Mouse (Mus musculus): Measurements from ENCODE around the gene Hoxa13. TPM values are rescaled to one million over a fixed set of nuclear protein-coding genes. Genes with fewer than 3 reads are reported as not detected.

The Hoxa13 gene
- total RNA-seq, 2 experiments from 2014 or later = not detected

- no peak for DNase-seq (ENCODE audit: low spot score)
- intact Hi-C loops (cut with DNase I) = loop anchor here (10.0 kb wide), 1 partner anchor 844 kb away; no protein-coding TSS in a partner anchor
Observed at GRCm38 (mm10) chr6:52228475-52229465, 31.9 kb downstream of the Hoxa13 start.

DNA sequence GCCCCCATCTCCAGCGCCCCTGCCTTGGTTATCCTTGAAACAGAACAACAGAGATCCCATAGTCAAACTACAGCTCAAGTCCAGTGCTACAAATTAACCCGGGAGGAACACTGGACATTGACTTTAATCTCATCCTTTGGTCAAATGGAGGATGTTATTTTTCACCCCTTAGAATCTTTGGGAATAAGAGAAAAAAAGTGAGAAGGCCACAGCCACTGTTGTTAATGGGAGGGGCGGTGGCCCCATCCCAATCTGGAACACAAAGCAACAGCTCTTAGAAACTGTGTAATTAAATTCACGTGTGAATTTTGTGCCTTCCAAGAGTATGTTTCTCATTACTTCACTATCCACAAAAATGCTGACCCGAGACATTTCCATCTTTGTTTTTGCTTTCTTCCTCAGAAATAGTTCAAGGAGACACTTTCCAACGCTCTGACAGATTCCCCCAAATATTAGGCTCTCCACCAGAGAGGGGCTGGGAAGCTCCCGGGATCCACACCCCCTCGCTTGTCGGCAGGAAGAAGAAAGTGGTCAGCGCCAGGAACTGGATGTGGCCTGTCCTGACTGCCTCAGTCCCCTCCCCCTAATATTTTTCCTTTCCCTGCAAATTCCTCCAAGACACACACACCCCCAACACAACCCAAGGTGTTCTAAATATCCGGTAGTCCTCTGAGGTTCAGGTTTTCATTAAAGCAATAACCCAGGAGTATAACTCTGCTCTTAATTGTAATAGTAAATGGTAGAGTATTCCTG lies 33.0 kb downstream of the Hoxa13 start:
- intact Hi-C loops (cut with DNase I) = loop anchor here (10.0 kb wide), 1 partner anchor 843 kb away; no protein-coding TSS in a partner anchor

DNA sequence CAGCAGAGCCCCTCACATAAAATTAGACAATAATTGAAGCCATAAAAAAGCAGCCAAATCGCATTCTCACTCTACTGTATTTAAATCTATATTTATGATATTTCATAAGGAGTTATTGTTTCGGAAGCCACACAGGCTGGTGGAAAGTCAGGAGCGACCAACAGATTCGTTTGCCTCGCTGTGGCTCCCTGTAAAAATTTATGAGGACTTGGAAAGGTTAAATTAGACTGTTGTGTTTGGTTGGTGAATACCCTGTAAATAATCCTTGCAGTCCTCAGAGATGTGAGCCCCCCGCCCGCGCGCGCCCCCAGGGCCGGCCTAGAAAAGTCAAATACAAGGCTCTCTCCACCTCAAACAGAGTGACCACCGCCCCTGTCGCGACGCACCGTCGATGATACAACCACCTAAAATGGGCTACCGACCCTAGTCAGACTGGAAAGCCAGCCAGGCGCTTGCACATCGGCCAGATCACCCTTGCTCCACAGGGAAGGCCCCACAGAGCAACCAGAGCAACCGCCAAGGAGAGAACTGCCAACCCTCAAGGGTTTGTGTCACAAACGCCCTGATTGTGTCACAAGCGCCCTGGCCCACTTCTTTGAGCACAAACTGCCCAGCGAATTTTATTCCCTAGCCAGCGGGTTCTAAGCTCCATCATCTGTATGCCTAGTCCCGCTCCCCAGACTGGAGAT lies 34.0 kb downstream of the Hoxa13 start:
- no peak for DNase-seq (ENCODE audit: low spot score)
- intact Hi-C loops (cut with DNase I) = loop anchor here (10.0 kb wide), 1 partner anchor 842 kb away; no protein-coding TSS in a partner anchor

More for the DNA sequence above, 33.0 kb downstream of the Hoxa13 start:
- DNase-seq (ENCODE audit: low spot score) = no peak

DNA sequence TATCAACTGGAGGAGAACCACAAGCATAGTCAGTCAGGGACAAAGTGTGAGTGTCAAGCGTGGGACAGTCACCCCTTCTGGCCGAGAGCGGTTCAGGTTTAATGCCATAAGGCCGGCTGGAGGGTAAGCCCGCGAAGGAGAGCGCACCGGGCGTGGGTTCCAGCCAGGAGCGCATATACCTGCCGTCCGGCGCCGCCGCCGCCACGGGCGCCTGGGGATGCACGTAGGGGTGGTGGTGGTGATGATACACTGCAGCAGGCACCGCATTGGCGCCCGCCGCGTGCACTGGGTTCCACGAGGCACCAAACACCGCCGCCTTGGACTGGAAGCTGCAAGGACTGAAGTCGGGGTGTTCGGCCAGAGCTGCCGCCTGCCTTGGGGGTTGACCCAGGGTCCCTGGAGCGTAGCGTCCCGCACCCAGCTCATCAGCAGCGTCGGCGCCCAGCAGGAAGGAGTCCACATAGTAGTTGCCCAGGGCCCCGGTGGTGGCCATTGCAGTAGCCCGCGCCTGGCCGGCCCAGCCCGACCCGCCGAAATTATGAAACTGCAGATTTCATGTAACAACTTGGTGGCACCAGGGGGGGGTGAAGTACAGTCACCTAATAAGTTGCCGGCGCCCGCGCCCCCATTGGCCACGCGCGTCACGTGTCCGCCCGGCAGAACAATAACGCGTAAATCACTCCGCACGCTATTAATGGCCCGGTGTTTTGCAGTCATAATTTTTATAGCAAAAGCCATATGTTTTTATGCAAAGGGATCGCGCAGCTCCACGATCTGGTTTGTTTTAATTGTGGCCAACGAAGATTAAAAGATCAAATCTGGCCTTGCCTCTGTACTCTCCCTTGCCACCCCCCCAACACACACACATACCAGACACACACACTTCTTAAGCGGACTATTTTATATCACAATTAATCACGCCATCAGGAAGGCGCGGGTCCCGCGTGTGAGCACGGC lies 34.8 kb downstream of the Hoxa13 start:
- DNase-seq (ENCODE audit: low spot score) = no peak
- intact Hi-C loops (cut with DNase I) = loop anchor here (10.0 kb wide), 1 partner anchor 841 kb away; no protein-coding TSS in a partner anchor

DNA sequence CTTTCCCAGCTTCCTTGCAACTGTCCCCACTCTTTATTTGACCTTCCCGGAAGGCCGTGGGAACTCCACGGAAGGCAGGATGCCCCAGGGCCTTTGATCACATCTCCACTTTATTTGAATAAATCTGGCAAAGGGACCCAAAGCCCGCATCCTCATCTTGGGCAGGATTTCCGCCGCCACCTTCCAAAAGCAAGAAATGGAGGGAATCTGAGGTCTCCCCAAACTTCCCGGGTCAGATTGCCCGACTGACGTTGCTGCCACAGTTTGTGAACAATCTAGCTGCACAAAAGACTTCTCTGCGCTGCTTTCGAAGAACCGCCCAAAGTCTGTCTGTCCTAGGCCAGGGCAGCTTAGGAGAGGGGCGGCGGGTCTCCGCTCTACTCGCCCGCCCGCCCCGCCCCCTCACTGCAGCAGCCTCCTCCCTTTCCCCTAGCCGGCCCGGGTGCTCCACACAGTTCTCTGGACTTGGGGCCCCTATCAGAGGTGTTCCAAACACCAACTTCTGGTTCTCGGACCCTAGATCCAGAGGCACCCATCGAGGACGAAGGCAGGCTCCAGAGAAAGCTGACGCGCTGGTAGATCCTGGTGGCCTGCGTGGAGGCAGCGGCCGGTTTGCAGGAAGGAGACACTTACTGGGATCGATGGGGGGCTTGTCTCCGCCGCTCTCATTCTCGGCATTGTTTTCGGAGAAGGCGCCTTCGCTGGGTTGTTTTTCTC lies 35.6 kb downstream of the Hoxa13 start:
- intact Hi-C loops (cut with DNase I) = loop anchor here (10.0 kb wide), 1 partner anchor 840 kb away; no protein-coding TSS in a partner anchor

DNA sequence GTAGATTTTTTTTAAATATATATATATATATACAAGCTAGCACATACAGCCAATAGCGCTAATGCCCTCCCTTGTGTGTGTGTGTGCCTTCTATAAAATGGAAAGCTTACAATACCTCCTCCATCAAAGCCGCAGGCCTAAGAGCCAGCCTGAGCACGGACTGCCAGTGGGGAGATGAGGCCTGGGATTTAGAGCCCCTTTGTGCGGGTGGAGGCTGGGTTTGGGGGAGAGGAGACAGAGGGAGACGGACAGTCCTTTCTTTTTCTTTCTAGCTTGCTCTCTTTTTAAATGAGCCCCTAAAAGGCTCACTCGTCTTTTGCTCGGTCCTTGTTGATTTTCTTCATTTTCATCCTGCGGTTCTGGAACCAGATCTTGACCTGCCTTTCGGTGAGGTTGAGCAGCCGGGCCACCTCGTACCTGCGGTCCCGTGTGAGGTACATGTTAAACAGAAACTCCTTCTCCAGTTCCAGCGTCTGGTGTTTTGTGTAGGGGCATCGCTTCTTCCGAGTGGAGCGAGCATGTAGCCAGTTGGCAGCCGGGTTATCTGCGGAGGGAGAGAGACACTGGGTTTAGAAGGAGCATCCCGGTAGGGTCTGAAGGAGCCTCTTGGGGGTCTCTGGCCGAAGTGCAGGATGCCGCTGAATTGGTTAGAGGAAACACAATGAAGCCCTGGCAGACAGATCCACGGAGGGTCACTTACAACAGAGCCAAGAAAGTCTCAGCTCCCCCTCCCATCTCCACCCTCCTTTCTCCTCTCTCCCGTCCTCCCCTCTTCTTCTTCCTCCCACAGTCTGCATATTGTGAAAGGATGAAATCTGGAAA lies 36.5 kb downstream of the Hoxa13 start:
- no peak for DNase-seq (ENCODE audit: low spot score)
- intact Hi-C loops (cut with DNase I) = loop anchor here (10.0 kb wide), 1 partner anchor 839 kb away; no protein-coding TSS in a partner anchor

More for the DNA sequence above, 35.6 kb downstream of the Hoxa13 start:
- no peak for DNase-seq (ENCODE audit: low spot score)

GRCm38 (mm10) chr6:52222729-52223128 lies 38.0 kb downstream of the Hoxa13 start:
- no peak for DNase-seq (ENCODE audit: low spot score)
- intact Hi-C loops (cut with DNase I) = loop anchor here (10.0 kb wide), 1 partner anchor 838 kb away; no protein-coding TSS in a partner anchor

DNA sequence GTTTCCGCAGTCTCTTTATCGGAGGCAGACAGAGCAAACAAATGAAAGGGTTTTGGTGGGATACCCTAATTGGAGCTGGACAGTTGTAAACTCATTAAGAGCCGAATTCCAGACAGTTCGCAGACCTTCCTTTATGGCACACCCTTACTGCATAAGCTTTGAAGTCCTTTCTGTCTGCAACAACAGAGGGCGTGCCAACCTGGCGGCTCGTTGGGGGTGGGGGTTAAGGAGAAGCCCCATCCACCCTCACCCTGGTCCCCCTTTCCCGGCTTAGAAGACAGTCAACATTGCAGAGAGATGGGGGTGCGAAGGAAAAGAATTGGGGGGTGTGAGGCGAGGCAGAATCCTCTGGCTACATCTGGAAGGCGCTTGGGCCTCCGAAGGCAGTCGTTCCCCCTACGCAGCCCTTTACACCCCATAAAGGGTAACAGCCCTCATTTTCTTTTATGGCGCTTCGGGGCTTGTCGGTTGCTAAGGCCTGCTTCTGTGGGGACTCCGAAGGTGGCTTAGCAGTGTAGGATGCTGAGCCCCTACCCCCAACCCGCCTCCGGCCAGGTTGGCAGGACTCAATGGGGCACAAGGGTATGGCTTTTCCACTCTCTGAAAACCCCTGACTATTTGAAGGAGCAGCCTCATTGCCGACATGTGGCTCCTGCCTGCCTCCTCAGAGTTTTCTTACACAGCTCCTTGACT lies 38.5 kb downstream of the Hoxa13 start:
- intact Hi-C loops (cut with DNase I) = loop anchor here (1.0 to 10.0 kb wide), 3 partner anchors 351 to 837 kb away; no protein-coding TSS in a partner anchor
- DNase-seq (ENCODE audit: low spot score) = no peak

DNA sequence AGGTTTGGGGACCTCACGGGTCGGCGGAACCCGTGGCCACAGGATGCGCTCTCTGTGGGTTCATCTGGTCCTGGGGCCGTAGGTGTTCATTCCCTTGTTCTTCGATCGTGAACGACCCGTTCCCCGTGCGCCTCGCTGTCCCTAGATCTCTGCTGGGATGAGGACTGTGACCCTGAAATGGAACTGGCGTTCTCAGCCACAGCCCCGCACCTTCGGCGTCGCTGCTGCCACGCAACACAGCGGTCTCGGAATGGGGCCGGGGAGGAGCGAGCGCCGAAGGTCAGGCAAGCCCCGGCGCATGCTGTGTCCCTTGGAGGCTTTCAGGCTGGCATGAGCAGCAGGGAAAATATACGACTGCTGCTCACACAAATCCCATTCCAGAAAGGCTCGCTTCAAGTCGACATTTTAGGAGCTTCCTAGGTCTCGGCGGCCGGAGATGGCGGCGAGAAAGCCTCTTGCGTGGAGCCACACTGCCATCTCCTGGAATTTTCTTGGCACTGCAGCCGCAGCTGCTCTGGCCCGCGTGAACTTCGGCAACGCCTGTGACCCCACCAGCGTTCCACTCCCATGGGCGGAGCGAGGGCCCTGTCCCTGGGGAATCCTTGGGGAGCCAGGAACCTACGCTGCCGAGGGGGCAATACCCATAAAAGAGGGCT lies 39.2 kb downstream of the Hoxa13 start, which contains the start of gene Hoxa7:
Gene Hoxa7 (minus strand): TSS at position 518 of the 656 bp plus-strand sequence.
- intact Hi-C loops (cut with DNase I) = loop anchor here (1.0 to 10.0 kb wide), 3 partner anchors 351 to 837 kb away; no protein-coding TSS in a partner anchor
- peak; percentile 62 for DNase-seq (ENCODE audit: low spot score)

DNA sequence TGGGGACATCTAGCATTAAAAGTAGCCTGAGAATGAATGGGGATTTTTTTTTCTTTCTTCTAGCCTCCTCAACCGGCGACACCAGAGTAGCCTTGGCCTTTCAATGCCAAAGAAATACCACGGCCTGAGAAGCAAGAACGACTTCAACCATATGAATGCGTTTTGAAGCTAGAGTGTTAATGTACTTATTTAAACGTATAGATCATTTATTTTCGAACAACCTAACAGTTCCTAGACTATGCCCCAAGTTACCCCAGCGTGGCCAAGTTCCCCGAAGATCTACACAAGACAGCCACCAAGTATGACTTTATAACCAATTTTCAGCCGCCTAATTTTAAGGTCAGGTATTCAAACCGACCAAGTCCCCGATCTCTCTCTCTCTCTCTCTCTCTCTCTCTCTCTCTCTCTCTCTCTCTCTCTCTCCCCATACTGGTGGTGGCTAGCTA lies 39.8 kb downstream of the Hoxa13 start:
- intact Hi-C loops (cut with DNase I) = loop anchor here (1.0 to 10.0 kb wide), 3 partner anchors 350 to 836 kb away; no protein-coding TSS in a partner anchor
- no peak for DNase-seq (ENCODE audit: low spot score)

DNA sequence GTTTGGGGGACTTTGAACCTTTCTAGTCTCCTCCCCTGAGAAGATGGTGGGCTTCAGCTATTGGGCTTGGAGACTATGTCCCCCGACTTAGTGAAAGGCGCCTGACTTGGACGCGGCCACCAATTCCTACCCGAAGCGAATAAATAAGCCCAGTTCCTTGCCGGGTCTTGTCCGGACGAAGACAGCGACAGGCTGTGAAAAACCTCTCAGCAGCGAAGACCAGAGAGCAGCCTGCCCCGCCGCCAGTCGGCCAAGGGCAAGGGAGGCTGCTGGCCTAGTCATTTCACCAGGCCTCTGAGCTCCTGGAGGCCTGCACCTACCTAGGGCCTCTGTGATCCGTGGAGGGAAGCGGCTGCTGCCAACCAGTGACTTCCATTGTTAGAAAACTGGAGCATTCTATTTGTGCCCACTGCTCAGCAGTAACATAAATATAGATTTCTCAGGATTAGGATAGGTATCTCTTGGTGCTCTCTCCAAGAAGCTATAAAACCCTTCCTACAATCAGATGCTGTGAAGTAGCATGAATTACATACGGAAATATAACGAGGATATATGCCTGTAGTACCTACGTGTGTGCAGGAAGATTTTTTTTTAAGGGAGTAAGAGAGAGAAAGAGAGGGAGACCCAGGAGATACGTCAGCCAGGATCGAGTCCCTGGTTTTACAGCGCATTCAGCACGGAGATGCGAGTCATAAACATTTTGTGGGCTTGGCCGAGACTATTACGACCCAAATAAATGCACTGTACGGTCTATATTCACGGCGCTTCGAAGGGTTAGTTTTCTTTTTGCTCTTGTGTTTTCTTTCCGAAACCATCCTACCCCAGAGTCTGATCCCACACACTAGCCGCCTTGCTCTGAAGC lies 40.4 kb downstream of the Hoxa13 start:
- no peak for DNase-seq (ENCODE audit: low spot score)
- intact Hi-C loops (cut with DNase I) = loop anchor here (2.0 to 10.0 kb wide), 2 partner anchors 349 to 835 kb away; no protein-coding TSS in a partner anchor

- intact Hi-C loops (cut with DNase I) = loop anchor here (5.0 kb wide), 1 partner anchor 1037 kb away; no protein-coding TSS in a partner anchor
- no peak for DNase-seq (ENCODE audit: low spot score)
Observed at GRCm38 (mm10) chr6:52219234-52219942, 41.3 kb downstream of the Hoxa13 start.

DNA sequence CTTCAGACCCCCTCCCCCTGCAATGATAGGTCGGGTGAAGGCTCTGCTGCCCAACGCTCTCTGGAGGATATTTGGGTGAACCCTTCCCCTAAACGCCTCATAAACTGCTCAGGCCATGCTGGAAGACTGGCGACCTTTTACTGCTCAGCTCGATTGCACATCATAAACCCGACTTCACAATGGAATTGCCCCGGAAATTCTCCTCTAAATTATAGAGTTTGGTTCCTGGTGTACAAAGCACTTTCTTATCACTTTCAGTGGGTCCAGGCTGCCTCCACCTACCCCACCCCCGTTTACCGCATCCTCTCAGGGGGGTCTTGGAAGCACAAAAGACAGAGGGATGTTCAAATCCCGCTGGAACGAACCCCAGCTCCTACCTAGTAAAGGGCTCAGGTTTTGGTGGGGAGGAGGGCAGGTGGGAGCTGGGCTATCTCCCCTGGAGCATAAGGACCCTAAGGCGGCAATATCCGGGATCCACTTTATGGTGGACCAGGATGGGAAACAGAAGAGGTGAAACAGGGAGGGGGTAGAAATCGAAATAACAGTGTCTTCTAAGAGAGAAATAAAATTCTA lies 42.0 kb downstream of the Hoxa13 start:
- DNase-seq (ENCODE audit: low spot score) = no peak
- intact Hi-C loops (cut with DNase I) = loop anchor here (5.0 kb wide), 1 partner anchor 1036 kb away; no protein-coding TSS in a partner anchor

All from heart, postnatal 25 days (tissue).